Mouse (Mus musculus) E14TG2a.4 (cell line): Measurements from ENCODE around the gene Tmprss6.

ENCODE experiments used
- CTCF ChIP-seq: conservative IDR thresholded peaks from 2 replicates; pipeline ENCODE4 v1.5.1; 2014; ENCODE audit warnings: low read length
- NANOG ChIP-seq: IDR thresholded peaks from 2 replicates; pipeline ENCODE4 v1.6.1; 2014; ENCODE audit warnings: borderline replicate concordance, low read length, mixed read lengths
- POU5F1 ChIP-seq: IDR thresholded peaks from 2 replicates; pipeline ENCODE4 v1.6.1; 2014; ENCODE audit warnings: low read length, borderline replicate concordance

- TF ChIP-seq CTCF (peak; percentile 97), NANOG (no peak), POU5F1 (no peak)
Observed at GRCm38 (mm10) chr15:78514393-78515146, 46.1 kb upstream of the Tmprss6 start.
